Mouse (Mus musculus) urinary bladder, postnatal 14 days (tissue): ENCODE data around the gene Ripk1.
"Not testable (repeated sequence)": the region's sequence is repeated elsewhere in the genome, so short reads cannot be mapped to it uniquely, and the experiment has no call there.

ENCODE experiments used
- DNase-seq: peaks from one replicate; pipeline ENCODE4 v3.0.0; 2021; ENCODE audit warnings: low spot score

Ripk1 gene

DNA sequence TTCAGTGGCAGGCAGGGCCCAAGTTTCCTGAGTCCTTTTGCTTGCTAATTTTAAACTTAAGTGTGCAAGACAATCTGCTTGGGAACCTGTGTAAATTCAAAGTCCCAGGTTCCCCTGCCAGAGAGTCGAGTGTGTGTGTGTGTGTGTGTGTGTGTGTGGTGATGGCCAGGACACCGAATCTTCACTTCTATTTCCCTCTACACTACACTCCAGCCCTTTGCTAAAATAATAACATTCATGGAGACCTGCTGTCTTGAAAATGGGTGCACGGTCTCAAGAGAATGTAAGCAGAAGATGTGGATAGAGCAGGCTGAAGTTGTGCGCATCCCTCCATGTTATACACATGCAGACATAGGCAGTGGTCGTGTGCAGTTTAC, 35.9 kb downstream of the Ripk1 start:
- no peak for DNase-seq

DNA sequence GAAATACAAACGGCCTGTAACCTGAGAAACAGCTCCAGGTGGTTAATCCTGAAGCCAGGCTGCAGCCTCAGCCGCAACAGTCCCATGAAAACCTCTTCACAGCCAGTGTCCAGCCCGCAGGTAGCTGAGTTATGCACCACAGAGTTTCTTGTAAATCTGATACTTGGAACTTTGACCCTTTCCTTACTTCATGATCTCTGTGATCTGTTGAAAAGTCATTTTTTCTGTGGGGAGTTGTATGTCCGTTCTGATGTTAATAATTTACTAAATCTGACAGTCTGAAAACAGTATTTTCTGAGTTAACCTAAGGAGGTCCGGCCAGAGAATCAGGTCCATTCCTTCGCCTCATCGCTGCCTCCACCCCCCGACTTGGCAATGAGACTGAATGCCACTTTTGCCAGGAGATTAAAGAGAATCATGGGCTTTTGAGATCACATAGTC, 36.8 kb downstream of the Ripk1 start:
- peak; percentile 3 for DNase-seq

DNA sequence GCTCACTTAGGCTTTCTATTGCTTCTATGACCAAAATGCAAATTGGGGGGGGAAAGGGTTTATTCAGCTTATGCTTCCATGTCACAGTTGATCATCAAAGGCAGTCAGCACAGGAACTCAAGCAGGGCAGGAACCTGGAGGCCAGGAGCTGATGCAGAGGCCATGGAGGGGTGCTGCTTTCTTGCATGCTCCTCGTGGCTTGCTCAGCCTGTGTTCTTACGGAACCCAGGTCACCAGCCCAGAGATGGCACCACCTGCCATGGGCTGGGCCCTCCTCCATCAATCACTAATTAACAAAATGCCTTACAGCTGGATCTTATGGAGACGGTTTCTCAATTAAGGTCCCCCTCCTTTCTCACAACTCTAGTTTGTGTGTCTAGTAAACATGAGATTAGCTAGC, 37.9 kb downstream of the Ripk1 start:
- peak; percentile 1 for DNase-seq

DNA sequence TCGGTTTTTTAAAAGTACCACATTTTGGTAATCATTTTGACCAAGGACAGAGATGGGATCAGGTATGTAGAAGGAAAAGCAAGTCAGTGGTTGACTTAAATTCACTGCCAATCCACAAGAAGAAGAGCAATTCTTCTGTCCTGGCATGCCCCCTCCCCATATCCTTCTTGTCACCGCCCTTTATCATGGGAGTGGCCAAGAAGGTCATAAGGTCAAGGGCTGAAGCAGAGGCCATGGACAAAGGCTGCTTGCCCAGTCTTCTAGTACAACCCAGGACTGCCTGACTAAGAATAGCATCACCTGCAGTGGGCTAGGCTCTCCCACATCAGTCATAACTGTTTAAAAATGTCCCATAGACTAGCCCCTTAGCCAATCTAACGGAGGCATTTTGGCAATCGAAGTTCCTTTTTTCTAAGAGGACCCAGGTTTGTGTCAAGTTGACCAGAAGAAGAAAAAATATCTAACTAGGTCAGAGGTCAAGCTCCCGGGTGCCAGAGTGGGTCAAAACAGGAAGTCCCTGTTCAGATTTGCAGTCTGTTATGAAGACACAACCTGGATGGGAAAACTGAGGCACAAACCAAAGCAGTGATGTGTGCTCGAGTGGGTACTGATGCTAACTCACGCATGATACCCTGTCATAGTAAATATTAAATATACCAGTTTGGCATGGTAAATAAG, 41.7 kb downstream of the Ripk1 start:
- peak; percentile 1 for DNase-seq

DNA sequence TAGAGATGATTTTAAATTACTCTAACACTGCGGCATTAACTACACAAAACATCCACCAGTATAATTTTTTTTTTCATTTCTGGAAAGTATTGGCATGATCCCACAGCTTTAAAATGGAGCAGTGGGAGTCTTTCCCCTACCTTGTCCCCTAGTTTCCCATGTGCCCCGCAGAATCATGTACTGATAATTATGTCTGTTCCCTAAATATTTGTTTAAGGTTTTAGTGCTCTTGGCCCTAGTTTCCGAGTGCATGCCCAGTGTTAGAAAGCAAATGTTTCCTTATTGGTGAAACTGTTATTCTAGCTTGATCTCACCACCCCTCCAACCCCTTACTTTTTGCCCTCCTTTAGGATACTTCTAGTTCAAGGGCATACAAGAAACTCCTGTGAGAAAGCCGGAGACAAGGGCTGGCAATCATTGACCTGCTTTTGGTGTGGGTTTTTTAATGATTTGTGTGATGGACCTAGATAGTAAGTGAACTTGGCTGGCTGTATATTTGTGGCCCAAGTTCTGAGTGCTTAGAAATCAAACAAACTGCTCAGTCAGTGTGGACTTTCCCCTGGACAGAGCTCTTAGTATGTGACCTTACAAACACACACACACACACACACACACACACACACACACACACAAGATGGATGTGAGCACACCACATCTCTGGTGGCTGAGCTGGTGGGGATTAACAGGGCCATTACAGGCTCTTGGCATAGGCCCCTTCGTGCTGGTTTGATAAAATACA, 43.5 kb downstream of the Ripk1 start:
- peak; percentile 2 for DNase-seq

DNA sequence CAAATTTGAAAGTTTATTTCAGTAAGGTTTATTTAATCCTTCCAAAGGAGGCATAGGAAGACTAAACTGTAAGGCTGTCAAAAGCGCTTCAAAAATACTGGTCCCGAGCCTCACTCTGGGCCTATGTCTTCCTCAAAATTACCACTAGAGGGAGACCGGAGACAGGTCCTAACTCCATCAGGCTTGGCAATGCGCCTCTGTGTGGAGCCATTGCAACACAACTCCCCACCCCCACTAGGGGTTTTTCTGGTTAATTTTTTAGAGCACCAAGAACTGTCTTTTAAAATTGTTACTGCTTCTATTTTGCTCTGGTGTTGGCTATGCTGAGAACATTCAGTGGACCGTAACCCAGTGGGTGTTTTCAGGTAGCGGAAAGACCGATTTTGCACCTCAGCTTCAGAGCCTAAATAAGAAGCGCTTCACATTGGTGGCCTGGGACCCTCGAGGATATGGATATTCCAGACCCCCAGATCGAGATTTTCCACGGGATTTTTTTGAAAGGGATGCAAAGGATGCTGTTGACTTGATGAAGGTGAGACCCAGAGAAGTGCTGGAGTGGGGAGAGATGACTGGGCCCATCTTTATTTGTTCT, 44.4 kb downstream of the Ripk1 start:
- peak; percentile 83 for DNase-seq

DNA sequence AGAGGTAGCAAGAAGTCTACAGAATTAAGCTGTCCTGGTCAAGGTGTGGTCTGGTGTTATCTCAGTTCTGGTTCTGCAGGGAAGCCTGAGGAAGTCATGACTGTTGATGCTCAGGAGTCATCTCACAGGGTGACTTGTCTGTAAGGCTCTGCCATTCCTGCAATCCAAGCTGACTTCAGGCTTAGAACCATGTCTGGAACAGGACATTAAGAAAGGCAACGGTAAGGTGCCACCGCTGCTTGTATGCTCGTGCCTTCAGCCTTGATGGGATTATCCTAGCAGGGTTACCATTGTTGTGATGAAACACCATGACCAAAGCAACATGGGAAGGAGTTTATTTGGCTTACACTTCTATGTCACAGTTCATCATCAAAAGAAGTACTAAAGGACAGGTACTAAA, 45.4 kb downstream of the Ripk1 start:
- no peak for DNase-seq

DNA sequence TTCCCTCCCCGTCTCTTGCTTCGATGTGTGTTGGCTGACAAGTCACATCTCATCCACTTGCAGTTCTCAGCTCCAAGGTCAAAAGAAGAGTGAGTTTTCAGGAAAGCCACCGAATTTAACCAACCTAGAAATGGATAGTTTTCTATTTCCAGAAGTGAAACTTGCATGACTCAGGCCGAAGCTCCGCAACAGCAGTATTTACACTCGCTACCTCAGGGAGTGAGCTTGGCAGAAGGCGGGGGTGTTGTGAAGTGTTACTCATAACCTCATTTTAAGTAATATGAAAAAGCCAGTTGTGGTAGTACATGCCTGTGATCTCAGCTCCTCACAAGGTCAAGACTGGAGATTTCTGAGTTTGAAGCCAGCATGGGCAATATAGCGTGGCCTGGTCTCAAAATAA, 48.3 kb downstream of the Ripk1 start:
- no peak for DNase-seq

DNA sequence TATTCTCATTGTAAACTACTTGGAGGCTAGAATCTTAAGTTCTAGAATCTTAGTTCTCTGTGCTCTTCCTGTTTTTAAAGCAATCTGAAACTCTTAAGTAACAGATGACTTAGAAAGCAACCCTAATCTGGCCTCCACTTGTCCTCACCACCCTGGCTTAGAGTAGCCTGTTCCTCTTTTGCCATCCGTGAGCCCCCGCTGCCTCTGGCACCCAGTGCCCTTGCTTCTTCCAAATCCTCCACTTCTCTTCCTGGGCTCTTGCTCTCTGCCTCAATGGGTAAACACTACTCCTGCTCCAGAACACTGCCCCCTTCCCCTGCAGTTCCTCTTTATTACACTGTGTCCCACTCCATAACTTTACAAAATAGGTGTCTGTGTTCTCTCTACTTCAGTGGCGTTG, 49.5 kb downstream of the Ripk1 start:
- no peak for DNase-seq

DNA sequence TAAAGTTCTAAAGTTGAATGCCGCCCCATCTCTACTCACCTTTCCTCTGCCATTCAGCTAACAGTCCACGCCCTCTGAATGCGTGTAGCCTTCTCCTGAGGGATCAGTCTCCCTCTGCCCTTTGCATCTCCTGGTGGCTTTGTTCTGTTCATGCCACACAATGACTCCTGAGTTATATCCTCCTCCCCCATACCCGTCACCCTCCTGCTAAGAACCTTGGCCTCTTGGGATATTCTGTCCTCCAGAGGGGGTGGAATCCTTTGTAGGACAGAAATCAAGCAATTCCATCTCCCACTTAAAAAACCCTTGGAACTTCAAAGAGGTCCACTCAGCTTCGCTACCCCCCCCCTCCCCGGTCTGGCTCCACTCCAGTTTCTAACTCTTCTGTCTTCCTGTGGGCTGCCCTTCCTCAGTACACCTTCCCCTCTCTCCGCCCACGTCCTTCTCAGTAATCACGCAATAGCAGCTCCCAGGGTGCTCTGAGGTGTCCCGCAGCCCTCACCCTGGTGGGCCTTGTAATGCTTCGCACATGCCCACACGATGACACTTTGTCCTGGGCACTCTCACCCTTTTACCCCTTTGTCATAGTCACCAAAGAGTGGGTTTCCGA, 51.6 kb downstream of the Ripk1 start:
- no peak for DNase-seq

DNA sequence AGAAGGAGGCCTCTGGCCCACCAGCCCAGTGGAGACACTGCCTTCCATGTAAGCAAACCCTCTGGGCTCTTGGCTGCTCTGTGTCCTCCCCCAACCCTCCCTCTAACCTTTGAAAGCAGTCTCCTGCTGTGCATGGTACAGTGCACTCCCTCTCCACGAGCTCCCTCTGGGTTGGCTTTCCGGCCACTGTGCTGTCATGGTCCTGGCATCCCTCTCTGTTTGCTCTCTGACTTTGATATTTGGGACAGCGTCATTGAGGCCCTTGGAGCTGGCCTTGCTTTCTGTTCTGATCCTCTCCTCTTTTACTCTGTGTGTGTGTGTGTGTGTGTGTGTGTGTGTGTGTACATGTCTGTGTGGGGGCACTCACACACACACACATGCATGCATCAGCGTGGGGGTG, 52.2 kb downstream of the Ripk1 start:
- no peak for DNase-seq

DNA sequence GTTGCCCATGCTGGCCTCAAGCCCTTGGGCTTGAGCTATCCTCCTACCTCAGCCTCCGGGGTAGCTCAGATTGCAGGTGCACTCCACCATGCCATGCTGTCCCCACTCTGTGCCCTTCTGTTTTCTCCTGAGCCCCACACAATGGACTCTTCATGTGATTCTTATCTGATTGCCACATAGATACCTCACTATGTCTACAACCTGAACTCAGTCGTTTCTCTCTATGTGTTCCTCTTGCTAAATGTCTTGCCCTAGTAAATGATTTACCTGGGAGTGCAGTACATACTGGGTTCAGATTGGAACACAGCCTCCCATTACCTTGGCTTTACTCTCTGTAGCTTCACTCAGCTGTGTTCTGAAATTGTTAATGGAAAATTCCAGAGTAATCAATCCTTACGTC, 52.8 kb downstream of the Ripk1 start:
- no peak for DNase-seq

DNA sequence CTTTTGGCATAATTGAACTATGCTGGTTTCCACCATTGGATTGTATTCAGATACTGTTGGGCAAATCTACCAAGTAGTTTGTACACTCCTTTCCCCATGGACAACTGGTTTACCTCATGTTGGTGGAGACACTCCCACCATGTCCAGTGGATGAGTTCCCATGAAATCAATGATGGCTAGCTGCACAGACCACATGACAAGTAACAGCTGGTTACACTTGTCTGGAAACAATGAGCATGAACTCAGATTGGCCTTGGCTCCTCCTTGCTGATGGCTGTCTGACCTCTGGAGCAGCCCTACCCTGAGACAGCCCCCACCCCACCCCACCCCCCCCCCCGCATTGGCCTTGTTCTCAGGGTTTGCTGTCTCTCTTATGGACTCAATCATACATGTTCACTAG, 55.1 kb downstream of the Ripk1 start:
- DNase-seq: no peak

DNA sequence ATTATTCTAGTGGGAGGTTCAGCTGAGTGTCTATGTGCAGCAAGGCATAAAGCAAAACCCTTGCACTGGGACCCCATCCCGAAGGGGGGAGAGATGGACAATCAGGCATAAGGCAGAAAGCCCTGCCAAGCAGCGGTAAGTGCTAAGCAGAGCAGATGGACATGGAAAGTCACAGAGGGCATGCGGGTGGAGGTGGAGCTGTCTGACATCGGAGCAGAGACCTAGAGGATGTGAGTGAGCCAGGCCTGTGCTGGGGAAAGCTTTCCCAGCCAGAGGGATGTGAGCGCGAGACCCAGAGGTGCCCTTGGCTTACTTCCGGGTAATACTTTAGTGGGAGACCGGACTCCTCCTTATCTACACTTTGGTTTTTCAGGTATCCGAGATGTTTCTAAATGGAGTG, 57.9 kb downstream of the Ripk1 start:
- DNase-seq: no peak

DNA sequence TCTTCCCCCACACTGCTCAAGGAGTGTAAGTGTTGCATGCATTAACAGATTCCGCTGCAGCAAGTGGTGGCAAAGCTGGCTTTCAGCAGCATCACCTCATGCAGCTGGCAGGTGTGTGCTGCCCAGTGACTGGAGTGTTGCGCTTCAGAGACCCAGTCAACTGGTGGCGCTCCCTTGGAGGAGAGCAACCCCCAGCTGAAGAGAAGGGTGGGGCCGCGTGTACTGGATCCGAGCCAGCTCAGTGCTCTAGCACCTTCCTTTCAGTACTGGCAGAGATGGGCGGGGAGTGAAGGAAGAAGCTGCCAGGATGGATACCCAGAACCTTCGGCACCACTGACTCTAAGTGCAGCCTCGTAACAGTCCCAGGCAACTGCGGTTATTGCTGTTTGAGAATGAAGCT, 60.3 kb downstream of the Ripk1 start:
- DNase-seq: no peak

DNA sequence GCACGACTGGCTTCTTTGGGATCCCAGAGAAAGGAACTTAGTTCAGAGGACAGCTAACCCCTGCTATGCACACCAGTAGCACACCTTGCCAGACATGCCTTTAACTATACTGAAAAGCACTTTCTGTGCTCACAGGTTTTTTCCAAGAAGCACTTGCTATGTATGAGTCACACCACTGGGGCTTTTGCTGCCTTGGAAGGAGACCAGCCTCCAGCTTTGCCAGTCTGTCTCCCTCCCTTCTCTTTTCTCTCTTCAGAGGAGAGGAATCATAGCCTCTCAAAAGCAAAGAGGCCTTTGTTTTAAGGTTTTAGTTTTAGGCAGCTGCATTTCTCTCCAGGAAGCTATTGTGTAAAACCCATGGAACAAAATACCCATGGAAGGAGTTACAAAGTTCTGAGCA, 64.2 kb downstream of the Ripk1 start:
- DNase-seq: peak; percentile 42

DNA sequence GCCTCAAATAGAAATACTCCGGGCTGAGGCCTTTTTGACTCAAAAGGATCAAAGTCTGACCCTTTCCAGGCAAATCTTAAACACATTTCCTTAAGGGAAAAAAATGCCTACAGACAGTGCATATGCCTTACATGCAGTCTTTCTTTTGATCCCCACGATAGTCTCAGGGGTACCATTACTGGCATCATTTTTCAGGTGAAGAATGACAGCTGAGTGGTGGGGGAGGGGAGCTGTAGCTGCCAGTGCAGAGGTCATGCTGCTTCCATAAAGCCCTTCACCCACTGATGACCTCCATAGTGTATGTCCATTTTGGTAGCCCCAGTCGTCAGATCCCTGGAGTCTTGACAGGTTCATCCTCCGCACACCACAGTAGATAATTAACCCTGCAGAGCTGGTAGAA, 68.1 kb downstream of the Ripk1 start:
- no peak for DNase-seq

DNA sequence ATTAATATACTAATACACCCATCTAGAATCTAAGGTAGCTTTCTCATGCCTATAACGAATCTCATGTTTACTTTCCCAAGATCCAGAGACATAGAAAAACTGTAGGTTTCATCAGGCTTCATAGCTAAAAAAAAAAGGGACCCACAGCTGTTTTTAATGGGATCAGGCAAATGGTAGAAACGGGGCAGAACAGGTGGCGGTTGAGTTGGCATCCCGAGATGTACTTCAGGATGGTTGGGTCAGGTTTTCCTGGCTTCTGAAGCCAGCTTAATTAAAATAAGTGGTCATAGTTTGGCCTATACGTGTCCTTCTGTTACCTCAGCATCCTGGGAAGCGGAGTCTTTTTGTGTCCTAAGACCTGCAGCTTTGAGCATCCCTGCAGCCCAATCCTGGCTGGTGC, 69.7 kb downstream of the Ripk1 start:
- DNase-seq: no peak

DNA sequence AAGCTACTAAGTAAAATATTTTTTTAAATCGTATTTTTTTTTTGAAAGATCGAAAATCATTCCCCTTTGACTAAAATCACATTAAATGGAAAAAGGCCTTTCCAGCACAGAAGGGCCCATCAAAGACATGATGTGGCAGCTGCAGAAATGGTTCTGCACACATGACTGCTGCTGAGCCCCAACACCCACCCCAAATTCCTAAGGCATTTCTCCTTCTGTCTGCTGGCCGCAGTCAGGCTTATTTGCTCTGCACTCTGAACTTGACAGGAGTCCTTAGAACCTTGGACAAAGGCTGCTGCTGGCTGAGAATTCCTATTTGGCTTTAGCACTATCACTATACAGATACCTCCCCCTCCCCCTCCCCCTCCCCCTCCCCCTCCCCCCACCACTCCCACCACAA, 70.7 kb downstream of the Ripk1 start:
- DNase-seq: no peak

DNA sequence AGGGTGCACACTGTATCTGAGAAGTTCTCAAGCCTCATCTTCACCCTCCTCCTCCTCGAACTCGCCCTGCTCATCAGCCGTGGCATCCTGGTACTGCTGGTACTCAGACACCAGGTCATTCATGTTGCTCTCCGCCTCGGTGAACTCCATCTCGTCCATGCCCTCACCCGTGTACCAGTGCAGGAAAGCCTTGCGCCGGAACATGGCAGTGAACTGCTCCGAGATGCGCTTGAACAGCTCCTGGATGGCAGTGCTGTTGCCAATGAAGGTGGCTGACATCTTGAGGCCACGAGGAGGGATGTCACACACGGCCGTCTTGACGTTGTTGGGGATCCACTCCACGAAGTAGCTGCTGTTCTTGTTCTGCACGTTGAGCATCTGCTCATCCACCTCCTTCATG, 72.3 kb downstream of the Ripk1 start:
- DNase-seq: not testable (repeated sequence)

DNA sequence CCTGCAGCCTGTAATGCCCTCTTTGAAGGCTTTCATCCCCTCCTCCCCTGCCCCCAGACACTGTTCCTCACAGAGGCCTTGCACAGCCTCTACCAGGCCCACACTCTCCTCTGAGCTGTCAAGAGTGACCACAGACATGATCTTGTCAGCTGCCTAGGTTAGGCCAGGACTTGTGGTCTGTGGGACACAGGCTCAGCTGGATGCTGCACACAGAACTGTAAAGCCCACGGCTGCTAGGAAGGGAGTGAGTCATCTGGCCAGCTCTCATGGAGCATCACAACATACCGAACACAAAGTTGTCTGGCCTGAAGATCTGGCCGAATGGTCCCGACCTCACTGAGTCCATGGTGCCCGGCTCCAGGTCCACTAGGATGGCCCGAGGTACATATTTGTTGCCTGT, 73.7 kb downstream of the Ripk1 start:
- not testable (repeated sequence) for DNase-seq

DNA sequence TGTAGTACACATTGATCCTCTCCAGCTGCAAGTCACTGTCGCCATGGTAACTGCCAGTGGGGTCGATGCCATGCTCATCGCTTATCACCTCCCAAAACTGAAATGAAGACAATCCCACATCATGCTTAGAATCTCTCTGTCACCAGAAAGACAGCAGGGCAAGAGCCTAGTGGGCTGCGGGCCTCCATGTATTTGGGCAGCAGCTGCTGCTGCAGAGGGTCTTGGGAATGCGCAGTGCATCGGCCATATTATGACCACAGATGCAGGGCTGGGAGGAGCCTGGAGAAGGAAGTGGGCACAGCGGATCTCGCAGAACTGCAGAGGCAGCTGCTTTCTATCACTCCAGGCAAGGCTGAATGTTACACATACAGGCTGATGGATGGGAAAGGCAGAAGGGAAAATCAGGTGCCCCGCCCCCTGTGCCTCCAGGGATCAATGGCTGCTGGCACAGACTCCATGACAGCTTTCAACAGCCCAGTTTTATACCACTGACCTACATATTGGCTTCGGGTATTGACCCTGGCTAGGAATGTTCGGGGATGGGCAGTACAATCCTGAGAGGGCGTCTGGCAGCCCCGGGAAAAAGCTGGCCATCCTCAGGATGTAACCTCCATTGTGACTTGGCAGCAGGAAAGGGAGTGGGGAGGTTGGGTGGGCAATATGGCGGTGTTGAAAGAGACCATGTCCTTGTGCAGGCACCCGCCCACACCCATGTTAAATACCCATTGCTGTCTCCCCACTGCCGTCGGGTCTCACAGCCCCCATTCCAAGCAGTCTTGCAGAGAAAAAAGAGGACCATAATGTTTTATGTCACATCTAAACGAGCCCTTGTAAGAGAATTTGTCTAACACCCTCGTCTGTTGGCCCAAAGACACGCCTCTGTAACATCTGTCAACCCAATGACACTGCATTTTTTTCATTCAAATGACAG, 74.7 kb downstream of the Ripk1 start:
- DNase-seq: no peak
